Mouse (Mus musculus): Measurements from ENCODE around the gene Celsr3. TPM values are rescaled to one million over a fixed set of nuclear protein-coding genes. Genes with fewer than 3 reads are reported as not detected.

Celsr3 gene
- total RNA-seq, 2 experiments from 2014 or later: 42.5 to 66.0 TPM

GRCm38 (mm10) chr9:108806379-108806778 lies 19.7 kb upstream of the Celsr3 start:
- DNase-seq (ENCODE audit: extremely low spot score in 1 of 2, low spot score in 1 of 2): no peak

DNA sequence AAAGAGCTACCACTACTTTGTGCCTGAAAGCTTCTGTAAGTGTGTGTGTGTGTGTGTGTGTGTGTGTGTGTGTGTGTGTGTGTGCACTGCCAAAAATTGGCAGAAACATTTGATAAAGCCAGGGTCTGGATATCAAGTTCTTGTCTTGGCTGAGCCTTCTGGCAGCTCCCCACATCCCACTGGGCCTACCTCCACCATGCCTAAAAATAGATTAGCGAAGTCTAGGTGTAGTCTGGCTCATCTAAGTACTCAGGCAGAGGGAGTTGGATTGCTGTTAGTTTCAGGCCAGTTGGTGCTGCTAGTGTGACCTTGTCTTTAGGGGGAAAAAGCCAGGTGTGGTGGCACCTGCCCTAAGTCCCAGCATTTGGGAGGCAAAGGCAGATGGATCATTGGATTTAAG lies 19.3 kb upstream of the Celsr3 start:
- DNase-seq (ENCODE audit: extremely low spot score in 1 of 2, low spot score in 1 of 2): no peak

DNA sequence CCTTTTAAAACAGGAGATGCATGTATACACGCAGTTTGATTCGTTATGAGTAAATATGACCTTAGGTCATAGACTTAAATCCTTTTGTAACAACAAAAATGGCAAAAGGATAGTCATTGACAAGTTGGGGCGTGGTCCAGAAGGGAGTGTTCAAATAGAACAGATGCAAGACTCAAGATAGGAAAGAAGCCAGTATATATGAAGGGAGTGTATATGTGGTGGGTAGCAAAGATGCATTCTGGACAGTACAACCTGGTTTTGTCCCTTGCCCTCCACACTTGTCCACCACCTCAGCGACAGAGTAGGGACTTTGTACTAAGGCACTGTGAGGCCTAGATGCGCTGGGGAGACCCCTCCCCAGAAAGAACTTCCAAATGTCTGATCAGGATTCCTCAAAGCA lies 18.4 kb upstream of the Celsr3 start:
- no peak for DNase-seq (ENCODE audit: extremely low spot score in 1 of 2, low spot score in 1 of 2)

DNA sequence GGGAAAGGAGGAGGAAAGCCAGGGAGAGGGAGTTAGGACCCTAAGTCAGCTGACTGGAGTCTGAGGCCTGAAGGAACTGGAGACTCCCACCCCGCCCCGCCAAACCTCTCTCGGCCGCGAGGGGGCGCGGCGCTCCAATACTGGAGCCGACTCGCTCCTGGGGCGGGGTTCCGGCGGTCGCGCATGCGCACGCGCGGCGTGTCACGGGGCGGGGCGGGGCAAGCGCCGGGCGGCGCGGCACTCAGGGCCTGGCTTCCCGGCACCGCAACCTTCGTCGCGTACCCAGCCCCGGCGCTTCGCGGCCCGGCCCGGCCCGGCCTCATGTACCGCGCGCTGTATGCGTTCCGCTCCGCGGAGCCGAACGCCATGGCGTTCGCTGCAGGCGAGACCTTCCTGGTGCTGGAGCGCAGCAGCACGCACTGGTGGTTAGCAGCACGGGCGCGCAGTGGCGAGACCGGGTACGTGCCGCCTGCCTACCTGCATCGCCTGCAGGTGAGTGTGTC lies 17.9 kb upstream of the Celsr3 start, which contains the start of gene Nckipsd:
Gene Nckipsd (plus strand): TSS at position 206 of the 503 bp plus-strand sequence.
- peak; percentile 97 to 98 for DNase-seq (ENCODE audit: extremely low spot score in 1 of 2, low spot score in 1 of 2)

DNA sequence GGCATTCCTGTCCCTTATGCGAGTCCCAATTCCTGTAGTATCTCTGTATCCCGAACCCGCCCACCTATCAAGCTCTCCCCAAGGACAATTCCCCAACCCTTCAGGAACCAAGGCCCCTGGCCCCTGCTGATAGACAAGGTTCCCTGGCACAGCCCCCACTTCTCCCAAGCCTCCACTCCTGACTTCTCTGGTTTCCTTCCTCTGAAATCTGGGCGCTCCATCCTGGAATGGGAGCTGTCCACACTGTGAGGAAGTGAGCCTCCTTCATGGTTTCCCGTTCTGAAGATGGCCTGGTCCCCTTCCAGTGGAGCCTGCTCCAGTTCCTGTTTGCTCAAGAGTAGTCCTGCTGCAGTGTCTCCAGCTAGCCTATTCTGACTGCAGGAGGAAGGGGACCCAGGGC lies 16.9 kb upstream of the Celsr3 start:
- DNase-seq (ENCODE audit: extremely low spot score in 1 of 2, low spot score in 1 of 2): no peak

- no peak for DNase-seq (ENCODE audit: extremely low spot score in 1 of 2, low spot score in 1 of 2)
Measured at GRCm38 (mm10) chr9:108809723-108810122, 16.4 kb upstream of the Celsr3 start.

DNA sequence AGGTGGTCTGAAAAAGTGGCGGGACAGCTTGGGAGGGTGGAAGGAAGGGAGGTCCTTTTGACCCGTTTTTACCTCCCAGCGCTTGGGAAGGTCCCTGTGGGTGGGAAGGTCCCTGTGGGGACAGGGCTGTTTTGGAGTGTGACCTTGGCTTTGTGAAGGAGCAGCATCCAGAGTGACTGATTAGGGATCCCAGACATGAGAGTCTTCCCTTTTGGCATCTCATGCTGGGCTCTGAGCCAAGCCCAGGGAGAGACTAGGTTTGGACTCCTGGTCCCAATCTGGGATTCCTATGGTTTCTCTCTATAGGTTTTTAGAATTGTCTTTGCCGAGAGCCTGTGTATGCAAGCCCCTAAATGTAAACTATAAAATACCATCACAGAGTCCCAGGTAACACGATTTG lies 15.6 kb upstream of the Celsr3 start:
- no peak for DNase-seq (ENCODE audit: extremely low spot score in 1 of 2, low spot score in 1 of 2)

GRCm38 (mm10) chr9:108815557-108815956 lies 10.6 kb upstream of the Celsr3 start:
- no peak for DNase-seq (ENCODE audit: extremely low spot score in 1 of 2, low spot score in 1 of 2)

GRCm38 (mm10) chr9:108819495-108819894 lies 6.6 kb upstream of the Celsr3 start:
- DNase-seq (ENCODE audit: extremely low spot score in 1 of 2, low spot score in 1 of 2): peak in 1 of 2 experiments; percentile 75

- no peak for DNase-seq (ENCODE audit: extremely low spot score in 1 of 2, low spot score in 1 of 2)
Measured at GRCm38 (mm10) chr9:108820077-108820476, 6.0 kb upstream of the Celsr3 start.

- no peak for DNase-seq (ENCODE audit: extremely low spot score in 1 of 2, low spot score in 1 of 2)
Measured at GRCm38 (mm10) chr9:108824144-108824685, 1.9 kb upstream of the Celsr3 start.

GRCm38 (mm10) chr9:108824755-108825413 lies 1.2 kb upstream of the Celsr3 start:
- peak; percentile 69 to 76 for DNase-seq (ENCODE audit: extremely low spot score in 1 of 2, low spot score in 1 of 2)

GRCm38 (mm10) chr9:108826700-108827340 lies 700 bp downstream of the Celsr3 start:
- peak; percentile 59 to 66 for DNase-seq (ENCODE audit: extremely low spot score in 1 of 2, low spot score in 1 of 2)

DNA sequence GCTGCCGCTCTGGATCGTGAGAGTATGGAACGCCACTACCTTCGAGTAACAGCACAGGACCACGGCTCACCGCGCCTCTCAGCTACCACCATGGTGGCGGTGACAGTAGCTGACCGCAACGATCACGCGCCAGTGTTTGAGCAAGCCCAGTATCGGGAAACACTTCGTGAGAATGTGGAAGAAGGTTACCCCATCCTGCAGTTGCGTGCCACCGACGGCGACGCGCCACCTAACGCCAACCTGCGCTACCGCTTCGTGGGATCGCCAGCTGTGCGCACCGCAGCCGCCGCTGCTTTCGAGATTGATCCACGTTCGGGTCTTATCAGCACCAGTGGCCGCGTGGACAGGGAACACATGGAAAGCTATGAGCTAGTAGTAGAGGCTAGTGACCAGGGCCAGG lies 1.3 kb downstream of the Celsr3 start:
- DNase-seq (ENCODE audit: extremely low spot score in 1 of 2, low spot score in 1 of 2): no peak

DNA sequence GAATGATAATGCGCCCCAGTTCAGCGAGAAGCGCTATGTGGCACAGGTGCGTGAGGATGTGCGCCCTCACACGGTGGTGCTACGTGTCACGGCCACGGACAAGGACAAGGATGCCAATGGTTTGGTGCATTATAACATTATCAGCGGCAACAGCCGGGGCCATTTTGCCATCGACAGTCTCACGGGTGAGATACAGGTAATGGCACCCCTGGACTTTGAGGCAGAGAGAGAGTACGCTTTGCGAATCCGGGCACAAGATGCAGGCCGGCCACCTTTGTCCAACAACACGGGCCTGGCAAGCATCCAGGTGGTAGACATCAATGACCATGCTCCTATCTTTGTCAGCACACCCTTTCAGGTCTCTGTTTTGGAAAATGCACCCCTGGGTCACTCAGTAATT lies 1.8 kb downstream of the Celsr3 start:
- no peak for DNase-seq (ENCODE audit: extremely low spot score in 1 of 2, low spot score in 1 of 2)

DNA sequence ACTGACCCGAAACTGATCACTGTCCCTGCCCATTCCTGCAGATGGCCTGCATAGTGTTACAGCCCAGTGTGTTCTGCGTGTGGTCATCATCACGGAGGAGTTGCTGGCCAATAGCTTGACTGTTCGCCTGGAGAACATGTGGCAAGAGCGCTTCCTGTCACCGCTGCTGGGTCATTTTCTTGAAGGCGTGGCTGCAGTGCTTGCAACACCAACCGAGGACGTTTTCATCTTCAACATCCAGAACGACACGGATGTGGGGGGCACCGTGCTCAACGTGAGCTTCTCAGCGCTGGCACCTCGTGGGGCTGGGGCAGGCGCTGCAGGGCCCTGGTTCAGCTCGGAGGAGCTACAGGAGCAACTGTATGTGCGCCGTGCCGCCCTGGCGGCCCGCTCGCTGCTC lies 5.5 kb downstream of the Celsr3 start:
- DNase-seq (ENCODE audit: extremely low spot score in 1 of 2, low spot score in 1 of 2): no peak

DNA sequence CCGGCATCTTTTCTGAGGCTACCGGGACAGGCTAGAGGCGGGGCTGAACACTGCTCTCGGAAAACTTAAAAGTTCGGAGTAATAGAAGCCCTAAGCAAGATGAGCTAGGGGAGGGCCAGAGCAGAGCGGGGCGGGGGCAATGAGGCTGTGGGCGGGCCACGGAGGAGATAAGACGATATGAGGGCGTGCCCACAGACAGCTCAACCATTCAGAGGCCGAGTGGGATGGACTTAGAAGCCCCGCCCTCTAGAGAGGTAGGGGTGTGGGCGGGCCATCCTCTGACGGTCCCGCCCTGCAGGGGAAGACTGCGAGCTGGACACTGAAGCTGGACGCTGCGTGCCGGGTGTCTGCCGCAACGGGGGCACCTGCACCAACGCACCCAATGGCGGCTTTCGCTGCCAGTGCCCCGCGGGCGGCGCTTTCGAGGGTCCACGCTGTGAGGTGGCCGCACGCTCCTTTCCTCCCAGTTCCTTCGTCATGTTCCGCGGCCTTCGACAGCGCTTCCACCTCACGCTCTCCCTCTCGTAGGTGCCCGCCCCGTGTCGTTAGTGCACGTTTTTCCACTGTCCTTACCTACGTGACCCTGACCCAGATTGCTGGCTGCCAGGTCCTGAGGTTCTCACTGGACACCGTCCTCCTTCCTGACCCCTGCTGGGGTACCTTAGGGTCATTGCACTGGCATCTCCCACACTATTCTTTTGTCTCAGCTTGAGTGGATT lies 6.4 kb downstream of the Celsr3 start:
- peak; percentile 49 to 51 for DNase-seq (ENCODE audit: extremely low spot score in 1 of 2, low spot score in 1 of 2)

- DNase-seq (ENCODE audit: extremely low spot score in 1 of 2, low spot score in 1 of 2): peak; percentile 36 to 53
Measured at GRCm38 (mm10) chr9:108842989-108843388, 16.9 kb downstream of the Celsr3 start.

DNA sequence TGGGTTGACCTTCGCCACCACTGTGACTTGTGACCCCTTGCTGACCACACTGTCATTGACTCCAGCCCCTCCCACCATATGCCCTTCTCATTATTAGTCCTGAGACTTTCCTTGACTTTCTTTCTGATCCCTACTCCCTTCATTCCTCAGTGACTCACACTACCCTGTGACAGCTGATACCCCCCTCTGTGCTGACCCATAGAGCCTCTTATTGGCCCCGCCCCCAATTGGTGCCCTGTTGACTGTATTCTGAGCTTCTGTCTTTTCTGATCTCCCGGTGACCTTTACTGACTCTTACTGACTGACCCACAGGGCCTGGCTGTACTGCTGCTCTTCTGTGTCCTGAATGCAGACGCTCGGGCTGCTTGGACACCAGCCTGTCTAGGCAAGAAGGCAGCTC lies 19.3 kb downstream of the Celsr3 start:
- no peak for DNase-seq (ENCODE audit: extremely low spot score in 1 of 2, low spot score in 1 of 2)

GRCm38 (mm10) chr9:108847374-108847773 lies 21.3 kb downstream of the Celsr3 start:
- DNase-seq (ENCODE audit: extremely low spot score in 1 of 2, low spot score in 1 of 2): no peak

GRCm38 (mm10) chr9:108848419-108848818 lies 22.3 kb downstream of the Celsr3 start:
- DNase-seq (ENCODE audit: extremely low spot score in 1 of 2, low spot score in 1 of 2): no peak

Data from layer of hippocampus, postnatal 25 days (tissue).